Mouse (Mus musculus): ENCODE results near the gene Snw1. TPM values are rescaled to one million over a fixed set of nuclear protein-coding genes. Genes with fewer than 3 reads are reported as not detected.

The Snw1 gene
- total RNA-seq, 2 experiments from 2014 or later, result 61.3 to 69.2 TPM

DNA sequence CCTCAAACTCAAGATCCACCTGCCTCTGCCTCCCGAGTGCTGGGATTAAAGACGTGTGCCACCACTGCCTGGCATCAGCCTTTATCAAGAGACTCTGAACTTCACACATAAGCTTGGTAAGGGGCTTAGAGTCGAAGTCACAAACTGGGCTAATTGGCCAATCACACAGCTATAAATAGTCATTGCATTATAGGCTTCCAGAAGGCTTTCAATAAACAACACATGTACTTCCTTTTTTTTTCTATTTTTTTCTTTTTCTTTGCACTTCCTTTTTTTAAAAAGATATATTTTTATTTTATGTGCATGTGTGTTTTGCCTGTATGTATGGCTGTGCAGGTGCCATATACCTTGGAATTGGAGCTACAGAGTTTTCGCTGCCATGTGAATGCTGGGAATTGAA lies 56.7 kb downstream of the Snw1 start:
- H3K27ac ChIP-seq, result no peak overlapping the region
- no peak for DNase-seq (ENCODE audit: low spot score in 2 of 2)
- H3K4me3 ChIP-seq, result no peak overlapping the region
- TF ChIP-seq CTCF (conservative IDR thresholded peaks at IDR 0.05), result no peak

DNA sequence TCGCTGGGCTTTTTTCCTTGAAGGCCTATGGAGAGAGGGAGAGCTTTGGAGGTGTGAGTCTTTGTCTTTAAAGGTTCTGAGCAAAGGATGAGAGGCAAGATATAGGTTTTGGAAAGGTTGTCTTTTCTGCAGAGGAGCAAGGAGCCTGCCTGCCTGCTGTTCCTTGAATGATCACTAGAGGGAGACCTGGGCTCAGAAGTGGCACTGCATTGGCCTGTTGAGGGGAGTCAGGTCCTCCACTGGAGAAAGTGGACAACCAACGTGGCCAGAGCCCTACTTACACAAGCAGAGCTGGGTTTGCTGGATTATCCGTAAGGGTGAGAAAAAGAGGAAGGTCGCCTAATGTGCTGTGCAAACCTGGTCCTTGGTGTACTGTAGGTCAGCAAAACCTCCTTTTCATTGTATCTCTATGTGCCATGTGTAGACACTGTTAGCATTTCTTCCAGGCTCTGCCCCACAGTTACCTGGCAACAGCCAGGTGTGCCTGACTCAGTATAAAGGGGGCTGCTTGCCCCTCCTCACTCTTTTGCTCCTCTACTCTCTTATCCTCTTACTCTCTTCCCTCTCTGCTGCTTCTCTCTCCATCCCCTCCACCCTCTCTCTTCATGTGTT lies 58.8 kb downstream of the Snw1 start:
- H3K4me3 ChIP-seq, result no peak overlapping the region
- no peak overlapping the region for H3K27ac ChIP-seq
- peak; percentile 34 to 81 for DNase-seq (ENCODE audit: low spot score in 2 of 2)
- peak; percentile 97 for TF ChIP-seq CTCF (conservative IDR thresholded peaks at IDR 0.05)

DNA sequence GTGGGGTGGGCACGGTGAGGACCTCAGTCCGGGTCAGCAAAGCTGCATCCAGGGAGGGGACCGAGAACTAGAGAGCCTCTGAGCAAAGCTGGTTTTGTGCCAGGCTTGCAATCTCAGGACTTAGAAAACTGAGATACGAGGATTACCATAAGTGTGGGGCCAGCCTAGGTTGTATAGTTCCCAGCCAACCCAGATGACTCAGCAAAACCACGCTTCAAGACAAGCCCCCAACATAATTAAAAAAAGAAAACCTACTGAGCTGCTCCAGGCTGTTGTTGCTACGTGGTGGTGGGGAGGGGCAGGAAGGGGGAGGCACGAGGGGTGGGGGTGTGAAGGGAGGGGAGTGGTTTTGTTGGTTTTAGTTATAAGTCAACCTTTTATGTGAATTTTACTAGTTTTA lies 61.1 kb downstream of the Snw1 start:
- no peak for DNase-seq (ENCODE audit: low spot score in 2 of 2)
- Histone ChIP-seq H3K27ac (no peak overlapping the region), H3K4me3 (no peak overlapping the region)
- TF ChIP-seq CTCF (conservative IDR thresholded peaks at IDR 0.05), result no peak

DNA sequence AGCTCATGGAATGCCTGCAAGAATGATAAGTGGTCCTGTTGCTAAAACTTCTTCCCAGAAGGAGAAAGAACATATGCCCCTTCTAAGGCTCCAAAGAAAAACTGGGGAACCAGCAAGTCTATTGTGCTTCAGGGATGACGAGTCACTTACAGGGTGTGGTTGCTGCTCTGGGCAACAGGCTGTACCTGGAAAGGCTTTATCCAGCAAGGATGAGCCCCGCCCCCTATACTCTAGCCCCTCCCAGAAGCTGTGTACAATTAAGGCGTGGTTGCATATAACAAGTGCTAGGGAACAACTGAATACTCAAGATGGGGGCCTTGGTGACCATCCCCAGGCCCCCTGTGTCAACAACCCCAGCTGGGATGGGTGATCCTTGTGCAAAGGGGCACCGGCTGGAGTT lies 63.0 kb downstream of the Snw1 start:
- no peak for TF ChIP-seq CTCF (conservative IDR thresholded peaks at IDR 0.05)
- no peak overlapping the region for H3K27ac ChIP-seq
- DNase-seq (ENCODE audit: low spot score in 2 of 2), result no peak
- no peak overlapping the region for H3K4me3 ChIP-seq

DNA sequence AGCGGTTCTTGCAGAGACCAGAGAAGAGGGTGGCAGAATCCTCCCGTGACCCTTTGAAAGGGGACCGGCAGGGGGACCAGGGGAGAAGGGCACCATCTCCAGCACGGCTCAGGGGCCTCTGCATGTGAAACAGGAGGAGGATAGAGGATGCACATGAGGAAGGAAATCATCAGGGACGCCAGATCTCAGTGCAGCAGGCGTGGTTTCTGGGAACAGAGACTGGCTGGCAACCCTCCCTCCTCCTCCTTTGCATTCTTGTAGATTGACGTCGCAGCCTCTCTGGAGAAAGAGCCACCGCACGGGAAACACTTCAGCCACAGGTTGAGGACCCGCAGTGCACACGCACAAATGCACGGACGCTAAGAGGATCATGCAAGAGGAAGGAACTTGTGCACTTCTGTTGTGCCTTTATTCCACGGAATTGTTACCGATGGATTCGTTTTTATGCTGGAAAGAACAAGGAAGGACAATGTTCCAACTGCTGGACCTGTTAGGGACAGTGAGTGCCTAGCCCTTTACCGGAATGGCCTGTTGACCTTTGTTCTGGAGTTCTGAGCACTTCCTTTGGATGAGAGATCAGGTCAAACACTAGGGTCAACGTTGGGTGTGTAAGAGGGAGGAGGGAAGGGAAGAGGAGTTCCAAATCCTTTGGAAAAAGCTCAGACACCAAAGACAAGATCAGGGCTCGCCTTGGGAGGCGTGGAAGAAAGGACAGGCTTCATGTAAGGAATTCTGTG lies 64.0 kb downstream of the Snw1 start:
- no peak for DNase-seq (ENCODE audit: low spot score in 2 of 2)
- Histone ChIP-seq H3K27ac (no peak overlapping the region), H3K4me3 (peak overlapping the region; percentile 4; the same call in 1 of the 2 replicates)
- TF ChIP-seq CTCF (conservative IDR thresholded peaks at IDR 0.05), result no peak

DNA sequence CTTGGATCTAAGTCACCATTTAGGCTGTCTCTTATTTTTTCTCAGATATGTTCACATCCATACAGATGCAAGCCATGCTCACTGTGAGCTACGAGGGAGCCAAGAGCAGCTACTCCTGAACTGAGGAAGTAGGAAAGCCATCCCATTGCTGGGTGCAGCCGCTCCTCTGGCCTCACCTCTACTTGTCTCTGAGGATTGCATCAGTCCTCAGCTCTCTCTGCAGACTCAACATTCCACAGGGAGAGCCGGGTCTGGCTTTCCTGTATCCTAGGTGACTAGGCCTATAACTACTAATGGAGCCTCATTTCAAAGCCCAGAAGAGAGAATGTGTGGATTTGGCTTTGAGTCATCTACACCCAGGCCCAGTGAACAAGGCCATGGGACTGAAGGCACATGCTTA lies 66.4 kb downstream of the Snw1 start:
- Histone ChIP-seq H3K27ac (no peak overlapping the region), H3K4me3 (no peak overlapping the region)
- no peak for TF ChIP-seq CTCF (conservative IDR thresholded peaks at IDR 0.05)
- DNase-seq (ENCODE audit: low spot score in 2 of 2), result no peak

DNA sequence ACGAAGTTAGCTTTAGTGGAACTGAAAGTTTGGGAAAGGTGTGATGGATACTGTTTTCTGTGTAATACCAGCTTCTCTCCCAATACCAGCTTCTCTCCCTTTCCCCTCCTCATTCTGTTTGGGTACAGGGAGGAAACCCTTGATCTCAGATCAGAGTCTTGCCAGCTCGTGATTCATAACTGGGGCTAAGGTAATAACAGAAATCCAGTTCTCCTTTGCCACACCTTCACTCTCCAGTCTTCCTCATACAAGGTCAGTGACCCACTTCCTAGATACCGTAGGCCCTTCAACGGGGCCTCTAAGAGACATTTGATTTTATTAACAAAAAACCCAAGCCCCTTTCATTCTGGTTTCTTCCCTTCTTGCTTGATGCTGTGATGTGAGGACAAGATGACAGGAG lies 66.9 kb downstream of the Snw1 start:
- DNase-seq (ENCODE audit: low spot score in 2 of 2), result no peak
- no peak for TF ChIP-seq CTCF (conservative IDR thresholded peaks at IDR 0.05)
- no peak overlapping the region for H3K27ac ChIP-seq
- no peak overlapping the region for H3K4me3 ChIP-seq

DNA sequence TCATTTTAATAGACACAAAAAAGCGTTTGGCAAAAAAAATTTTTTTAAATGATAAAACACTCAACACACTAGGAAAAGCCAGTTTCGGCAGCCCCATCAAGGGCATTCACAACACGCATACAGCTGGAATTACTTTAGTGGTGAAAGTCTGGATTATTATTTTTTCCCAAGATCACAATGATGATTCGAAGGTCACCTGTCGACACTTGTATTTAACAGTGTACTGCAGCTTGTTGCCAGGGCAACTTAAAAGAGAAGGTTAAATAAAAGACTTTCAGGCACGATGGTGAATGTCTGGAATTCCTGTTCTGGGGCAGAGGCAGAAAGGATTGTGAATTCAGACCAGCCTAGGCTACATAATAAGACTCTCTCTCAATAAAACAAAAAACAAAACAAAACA lies 70.2 kb downstream of the Snw1 start:
- TF ChIP-seq CTCF (conservative IDR thresholded peaks at IDR 0.05), result no peak
- Histone ChIP-seq H3K27ac (no peak overlapping the region), H3K4me3 (no peak overlapping the region)
- DNase-seq (ENCODE audit: low spot score in 2 of 2), result no peak

DNA sequence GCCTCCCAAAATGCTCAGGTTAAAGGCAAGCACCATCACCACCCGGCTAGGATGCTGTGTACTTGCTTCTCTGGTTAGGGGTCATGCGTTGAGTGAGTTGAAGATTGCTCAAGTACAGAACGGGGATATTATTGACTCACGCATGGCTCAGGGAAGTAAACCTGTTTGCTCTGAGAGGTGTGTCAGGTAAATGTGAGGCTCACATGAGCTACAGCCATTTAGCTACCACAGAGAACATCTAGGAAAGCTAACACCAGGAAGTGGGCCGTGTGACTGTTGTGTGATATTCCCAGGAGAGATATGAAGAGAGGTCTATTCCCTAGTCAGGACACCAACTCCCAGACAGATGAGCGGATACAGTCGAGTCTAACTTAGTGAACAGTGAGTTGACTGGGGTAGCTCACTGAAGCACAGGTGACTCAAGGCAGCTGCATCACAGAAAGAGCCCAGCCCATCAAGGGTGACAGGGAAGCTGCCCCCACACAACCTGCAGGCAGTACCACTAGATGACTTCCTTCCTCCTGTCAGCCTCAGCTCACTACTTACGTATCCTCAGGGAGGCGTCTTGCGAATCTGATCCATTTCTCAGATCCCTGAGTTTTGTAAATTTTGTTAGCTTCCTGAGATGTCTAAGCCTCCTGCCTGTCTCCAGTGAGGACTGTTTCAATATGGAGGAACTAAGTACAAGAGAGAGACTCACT lies 72.8 kb downstream of the Snw1 start:
- TF ChIP-seq CTCF (conservative IDR thresholded peaks at IDR 0.05), result no peak
- H3K4me3 ChIP-seq, result no peak overlapping the region

More for the DNA sequence above, 72.8 kb downstream of the Snw1 start:
- no peak overlapping the region for H3K27ac ChIP-seq
- DNase-seq (ENCODE audit: low spot score in 2 of 2), result no peak

Small RNA genes within 50 kb of the gene (microRNA-seq; reads per million reads assigned to microRNA genes)
- gene Mir3068, result 51.4 to 251 reads per million in 2 experiments

Other genes with a start within 250 kb of the Snw1 start
- 1 to 10 TPM; 1.7 to 2.0 TPM for gene Noxred1, start 233.5 kb downstream of the Snw1 start, total RNA-seq (2021)
- 10 to 100 TPM; 58.2 to 64.0 TPM for gene Vipas39, start 206.0 kb downstream of the Snw1 start, total RNA-seq (2021)
- 100 to 1,000 TPM; 174 to 176 TPM for gene Ahsa1, start 205.8 kb downstream of the Snw1 start, total RNA-seq (2021)
- gene Ism2, start 172.6 kb downstream of the Snw1 start, total RNA-seq (2021), result under 1 TPM; 0.32 to 0.33 TPM
- 10 to 100 TPM; 26.0 to 33.8 TPM for gene Sptlc2, start 83.9 kb downstream of the Snw1 start, total RNA-seq (2021)
- gene Slirp, start 28.4 kb downstream of the Snw1 start, total RNA-seq (2021), result 100 to 1,000 TPM in 1 of 2 experiments, 10 to 100 TPM in 1; 92.6 to 101 TPM
- gene Alkbh1, start 28.3 kb downstream of the Snw1 start, total RNA-seq (2021), result 10 to 100 TPM; 18.1 to 18.6 TPM
- gene Gm5788, start 22.4 kb upstream of the Snw1 start, total RNA-seq (2021), result not detected
- not detected for gene Gm8300, start 42.0 kb upstream of the Snw1 start, total RNA-seq (2021)
- gene Oog1, start 130.4 kb upstream of the Snw1 start, total RNA-seq (2021), result not detected
- not detected for gene Gm4027, start 146.6 kb upstream of the Snw1 start, total RNA-seq (2021)
- gene Gm16381, start 172.3 kb upstream of the Snw1 start, total RNA-seq (2021), result not detected